Mouse (Mus musculus) kidney, adult 11 months (tissue): ENCODE data around the gene Wdr64.
A peak's percentile ranks its signal among the peaks of the same experiment; 100 is the strongest.

ENCODE experiments used
- DNase-seq: peaks from one replicate; pipeline ENCODE4 v3.0.0; 2022

Wdr64 gene

DNA sequence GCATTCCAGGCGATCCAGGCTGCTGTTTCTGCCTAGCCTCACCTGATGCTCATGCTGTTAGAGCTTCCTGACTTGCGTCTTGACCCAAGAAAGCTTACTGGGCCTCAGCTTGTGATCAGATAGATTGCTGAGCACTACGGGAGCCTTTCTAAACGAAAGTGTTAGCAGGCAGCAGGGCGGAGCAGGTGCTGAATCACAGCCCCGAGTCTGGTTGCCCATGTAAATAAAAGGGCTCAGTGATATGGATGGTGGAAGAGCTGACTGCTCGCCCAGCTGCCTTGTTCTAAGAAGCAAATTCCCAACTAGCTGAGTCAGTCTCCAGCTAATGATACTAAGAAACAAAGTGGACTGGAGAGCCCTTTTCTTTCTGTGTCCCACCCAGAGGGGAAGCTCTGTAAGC is 27.4 kb downstream of the Wdr64 start:
- no peak for DNase-seq

DNA sequence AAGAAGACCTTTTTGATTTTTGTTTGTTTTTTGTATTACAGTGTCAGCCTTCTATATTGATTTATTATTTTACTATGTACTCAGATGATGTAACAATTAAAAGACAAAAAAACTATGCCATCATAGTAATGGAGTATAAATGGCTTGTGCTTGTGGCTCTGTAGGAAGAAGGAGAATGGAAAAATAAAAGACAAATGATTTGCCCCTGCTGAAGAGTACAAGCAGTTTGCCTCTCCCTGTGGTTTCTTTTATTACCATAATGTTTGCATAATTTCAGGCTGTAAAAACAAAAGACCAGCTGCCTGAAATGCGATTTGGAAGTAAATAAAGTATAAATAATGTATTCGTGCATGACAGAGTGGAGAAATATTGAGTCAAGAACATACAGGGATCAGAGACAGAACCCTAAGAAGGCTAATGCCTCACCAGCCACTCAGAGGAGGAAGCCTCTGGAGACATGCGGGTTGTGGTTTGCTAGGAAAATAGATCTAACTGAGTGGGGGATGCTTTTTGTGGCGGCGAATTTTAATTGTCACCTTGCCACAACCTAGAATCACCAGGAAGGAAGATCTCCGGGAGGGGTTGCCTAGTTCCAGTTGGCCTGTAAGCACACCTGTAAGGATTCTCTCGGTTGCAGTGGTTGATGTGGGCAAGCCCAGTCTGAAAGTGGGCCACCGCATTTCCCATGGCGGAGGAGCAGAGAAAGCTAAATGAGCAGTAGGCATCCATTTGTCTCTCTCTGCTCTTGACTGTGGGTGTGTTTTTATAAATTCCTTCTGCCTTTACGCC is 56.4 kb downstream of the Wdr64 start:
- DNase-seq = no peak

DNA sequence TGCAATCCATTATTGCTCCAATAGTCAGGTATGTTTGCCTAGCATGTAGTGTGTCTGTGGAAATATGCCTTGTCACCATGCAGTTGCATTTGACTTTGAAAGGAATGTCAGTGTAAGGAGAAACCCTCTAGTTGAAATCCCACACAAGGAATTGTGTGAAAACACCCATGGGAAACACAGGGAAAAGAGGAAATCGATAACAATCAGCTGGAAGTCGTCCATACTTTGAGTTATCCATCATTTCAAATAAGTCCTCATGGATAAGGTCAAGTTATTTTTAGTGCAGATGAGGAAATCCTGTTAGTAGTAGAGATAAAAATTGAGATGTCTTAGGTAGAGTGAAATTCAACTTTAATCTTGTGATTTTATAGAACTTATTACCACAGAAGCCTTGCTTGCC is 96.3 kb downstream of the Wdr64 start:
- DNase-seq = peak; percentile 3

DNA sequence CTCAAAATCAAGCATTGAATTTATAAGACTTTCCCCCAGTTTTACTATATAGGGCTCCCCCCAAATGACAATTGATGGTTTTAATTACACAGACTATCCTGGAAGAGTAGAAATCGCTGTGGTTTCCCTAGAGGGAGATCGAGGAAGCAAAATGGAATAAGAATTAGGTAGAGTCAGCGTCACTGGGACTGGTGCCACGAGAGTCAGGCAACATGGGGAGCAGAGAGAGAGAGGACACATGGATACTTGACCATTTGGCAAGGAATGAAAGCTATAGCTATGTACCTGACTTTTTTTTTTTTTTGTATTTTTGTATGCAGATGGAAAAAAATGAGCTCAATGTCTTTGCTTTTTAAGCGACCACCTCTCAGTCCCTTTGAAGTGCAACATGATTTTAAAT is 110.0 kb downstream of the Wdr64 start:
- DNase-seq = no peak

DNA sequence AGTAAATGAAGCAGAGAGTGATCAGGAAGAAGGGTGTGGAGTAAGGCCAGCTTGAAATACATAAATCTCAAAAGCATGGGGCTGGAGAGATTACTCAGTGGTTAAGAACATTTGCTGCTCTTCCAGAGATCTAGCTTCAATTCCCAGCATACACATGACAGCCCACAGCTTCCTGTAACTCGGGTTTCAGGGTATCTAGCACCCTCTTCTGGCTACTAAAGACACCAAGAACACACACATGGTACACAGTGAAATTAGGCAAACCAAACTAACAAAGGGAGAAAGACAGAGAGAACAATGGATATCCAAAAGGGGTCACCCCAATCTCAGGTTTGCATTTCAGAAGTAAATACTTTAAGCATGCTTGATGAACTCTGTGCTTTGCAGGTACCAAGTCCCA is 113.2 kb downstream of the Wdr64 start:
- no peak for DNase-seq

DNA sequence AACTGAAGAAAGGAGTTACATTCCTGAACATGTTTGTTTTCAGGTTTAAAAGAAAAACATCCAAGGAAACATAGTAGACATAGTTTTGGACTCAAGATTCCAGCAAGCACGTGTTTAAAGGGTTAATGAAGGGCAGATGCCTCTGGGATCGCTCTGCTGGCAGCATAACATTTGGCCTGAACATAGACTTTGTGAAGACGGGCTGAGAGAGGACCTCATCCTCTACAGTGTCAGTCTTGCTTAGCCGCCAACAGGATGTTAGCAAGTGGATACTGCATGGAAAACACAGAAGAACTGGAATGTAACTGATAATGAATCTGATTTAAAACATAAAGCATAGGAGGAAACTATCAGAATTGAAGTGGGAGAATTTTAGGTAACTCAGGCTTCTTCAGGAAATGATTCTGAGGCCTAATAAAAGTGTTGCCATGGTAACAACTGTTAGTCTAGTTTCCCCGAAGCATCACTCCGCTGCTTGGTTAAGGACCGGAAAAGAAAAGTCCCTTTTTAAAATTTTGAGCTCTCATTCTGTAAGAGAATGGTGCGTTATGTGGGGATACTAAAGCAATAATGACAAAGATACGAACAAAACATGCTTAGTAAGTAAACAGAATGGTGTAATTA is 125.5 kb downstream of the Wdr64 start:
- DNase-seq = no peak

DNA sequence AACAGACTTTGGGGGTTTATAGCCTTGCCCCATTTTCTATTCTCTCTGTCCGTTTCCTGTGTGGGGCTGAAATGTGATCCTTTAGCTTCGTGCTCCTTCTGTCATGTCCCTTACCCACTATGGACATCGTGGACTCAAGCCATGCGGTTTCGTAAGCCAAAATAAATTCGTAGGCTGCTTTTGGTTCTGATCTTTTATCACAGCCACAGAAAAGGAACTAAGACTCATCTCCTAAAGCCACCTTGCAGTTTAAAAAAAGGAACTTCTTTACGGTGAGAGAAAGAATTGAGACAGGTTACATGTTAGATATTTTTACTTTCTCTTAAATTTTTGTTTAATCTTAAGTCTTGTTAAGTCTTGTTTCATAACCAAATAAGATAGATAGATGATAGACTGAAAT is 130.1 kb downstream of the Wdr64 start:
- no peak for DNase-seq

DNA sequence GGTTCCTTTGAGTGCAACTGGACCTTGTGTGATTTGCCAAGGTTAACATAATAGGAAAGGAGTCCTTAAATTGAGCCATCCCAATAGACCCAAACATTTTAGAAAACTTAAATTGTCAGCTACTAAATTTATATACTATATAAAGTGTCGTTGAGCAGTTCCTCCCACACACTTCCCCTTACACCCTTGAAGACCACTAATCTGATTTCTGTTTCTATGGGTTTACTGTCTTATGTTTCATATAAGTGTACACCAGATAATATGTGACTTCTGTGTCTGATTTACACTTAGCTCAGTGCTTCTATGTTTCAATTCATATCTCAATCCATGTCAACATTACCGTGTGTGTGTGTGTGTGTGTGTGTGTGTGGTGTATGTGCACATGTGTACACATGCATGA is 130.8 kb downstream of the Wdr64 start:
- no peak for DNase-seq

DNA sequence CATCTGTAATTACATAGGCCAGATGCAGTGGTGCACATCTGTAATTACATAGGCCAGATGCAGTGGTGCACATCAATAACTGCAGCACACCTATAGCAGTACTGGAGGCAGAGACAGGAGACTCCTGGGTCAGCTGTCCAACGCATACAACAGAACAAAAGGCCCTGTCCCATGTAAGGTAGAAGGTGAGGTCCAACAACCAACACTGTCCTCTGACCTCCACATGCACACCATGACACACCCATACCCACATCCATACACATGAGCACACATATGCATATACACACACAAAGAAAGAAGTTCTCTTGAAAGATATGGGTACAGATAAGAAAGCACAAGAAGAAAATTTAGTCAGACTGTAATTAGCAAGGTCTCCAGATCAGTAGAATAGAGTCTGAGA is 157.1 kb downstream of the Wdr64 start:
- no peak for DNase-seq
